Mouse (Mus musculus): ENCODE results near the gene Ninl. TPM values are rescaled to one million over a fixed set of nuclear protein-coding genes. Genes with fewer than 3 reads are reported as not detected.

The Ninl gene
- polyA plus RNA-seq, 1 experiment, result 18.5 TPM

- H3K4me1 ChIP-seq (ENCODE audit: control insufficient read depth, insufficient read depth, low read length), result no peaks in the 10 kb centered on the region; the same call in 1 of the 2 replicates
- WGBS, result 76% methylated on average over 1 of the region's 1 CpGs
- H3K27ac ChIP-seq (ENCODE audit: control insufficient read depth, insufficient read depth, low read depth, low read length, poor library complexity), result no peak overlapping the region
- TF ChIP-seq POLR2A (IDR thresholded peaks at IDR 0.05; ENCODE audit: borderline replicate concordance, control insufficient read depth, low read depth, low read length) (no peak), CTCF (IDR thresholded peaks at IDR 0.05; ENCODE audit: control insufficient read depth, insufficient read depth, low read length) (no peak)
- no peak overlapping the region for H3K4me3 ChIP-seq (replicated peaks; ENCODE audit: control insufficient read depth, low read depth, low read length)
These were observed 153.4 kb downstream of the Ninl start for GRCm38 (mm10) chr2:150885814-150886213.

GRCm38 (mm10) chr2:150884779-150885110, 154.4 kb downstream of the Ninl start:
- Histone ChIP-seq H3K27ac (ENCODE audit: control insufficient read depth, insufficient read depth, low read depth, low read length, poor library complexity) (no peak overlapping the region), H3K4me3 (replicated peaks; ENCODE audit: control insufficient read depth, low read depth, low read length) (no peak overlapping the region), H3K4me1 (ENCODE audit: control insufficient read depth, insufficient read depth, low read length) (no peaks in the 10 kb centered on the region; the same call in 1 of the 2 replicates)
- TF ChIP-seq CTCF (IDR thresholded peaks at IDR 0.05; ENCODE audit: control insufficient read depth, insufficient read depth, low read length) (no peak), POLR2A (IDR thresholded peaks at IDR 0.05; ENCODE audit: borderline replicate concordance, control insufficient read depth, low read depth, low read length) (no peak)
- 88% methylated on average over 1 of the region's 1 CpGs for WGBS

Other genes with a start within 250 kb of the Ninl start
- 18.5 and 31.7 TPM in 2 replicates for gene Abhd12, start 134.6 kb downstream of the Ninl start, polyA plus RNA-seq (2011; ENCODE audit: insufficient read depth, insufficient read length, low replicate concordance, missing spikeins)
- gene Gins1, start 134.0 kb downstream of the Ninl start, polyA plus RNA-seq (2011; ENCODE audit: insufficient read depth, insufficient read length, low replicate concordance, missing spikeins), result 29.1 and 37.4 TPM in 2 replicates
- gene Nanp, start within 50 bp of the Ninl start, polyA plus RNA-seq (2011; ENCODE audit: insufficient read depth, insufficient read length, low replicate concordance, missing spikeins), result 16.3 and 22.6 TPM in 2 replicates
- gene Gm14151, start 53.0 kb upstream of the Ninl start, polyA plus RNA-seq (2011; ENCODE audit: insufficient read depth, insufficient read length, low replicate concordance, missing spikeins), result not detected in 2 replicates
- not detected in 2 replicates for gene Gm14147, start 58.9 kb upstream of the Ninl start, polyA plus RNA-seq (2011; ENCODE audit: insufficient read depth, insufficient read length, low replicate concordance, missing spikeins)

Data from bone marrow, adult 2 months (tissue).